Comparison of ENCODE assay signal across 11 mouse cellular contexts in genomic region chr14:5501374-5501773, GRCm38 (mm10). TPM values are rescaled to one million over a fixed set of nuclear protein-coding genes. Genes with fewer than 3 reads are reported as not detected.
DNase-seq lines count a peak whose midpoint lies in the region; ATAC-seq lines count a peak whose summit lies in the region.
"Not testable (repeated sequence)": the region's sequence is repeated elsewhere in the genome, so short reads cannot be mapped to it uniquely, and the experiment has no call there.
"Had no signal": no experiment of that assay in that cellular context is flagged by ENCODE, and none has a peak within 500 bp of the region (broad histone marks: within the 10 kb centered on the region; RNA-seq: fewer than 3 reads in every experiment).

TSS of gene Gm3488 (plus strand) at chr14:5501674.

- not testable (repeated sequence) for H3K4me2 ChIP-seq in forebrain, embryonic 14.5 days (ENCODE audit: low read length); forebrain, embryonic 16.5 days (ENCODE audit: low read length); hindbrain, embryonic 13.5 days; hindbrain, embryonic 15.5 days; midbrain, embryonic 15.5 days; neural tube, embryonic 13.5 days; neural tube, embryonic 15.5 days

- H3K4me1 ChIP-seq in forebrain, embryonic 14.5 days (ENCODE audit: control insufficient read depth, insufficient read depth, low read length); forebrain, embryonic 16.5 days (replicated peaks; ENCODE audit: control insufficient read depth, insufficient read depth, low read length); hindbrain, embryonic 13.5 days (replicated peaks); hindbrain, embryonic 15.5 days (replicated peaks); midbrain, embryonic 15.5 days; neural tube, embryonic 13.5 days (replicated peaks); neural tube, embryonic 15.5 days: not testable (repeated sequence)

- not testable (repeated sequence) for H3K9ac ChIP-seq in forebrain, embryonic 14.5 days (ENCODE audit: low read length); forebrain, embryonic 16.5 days (replicated peaks; ENCODE audit: low read depth, low read length); hindbrain, embryonic 13.5 days; hindbrain, embryonic 15.5 days; midbrain, embryonic 15.5 days; neural tube, embryonic 13.5 days; neural tube, embryonic 15.5 days (replicated peaks)

- not testable (repeated sequence) for H3K27me3 ChIP-seq in forebrain, embryonic 14.5 days (replicated peaks; ENCODE audit: control insufficient read depth, insufficient read depth, low read length); forebrain, embryonic 16.5 days (replicated peaks; ENCODE audit: control insufficient read depth, insufficient read depth, low read length); hindbrain, embryonic 13.5 days; hindbrain, embryonic 15.5 days; midbrain, embryonic 15.5 days (replicated peaks); neural tube, embryonic 13.5 days; neural tube, embryonic 15.5 days (replicated peaks)

- H3K36me3 ChIP-seq in forebrain, embryonic 14.5 days (ENCODE audit: control insufficient read depth, insufficient read depth, low read length); forebrain, embryonic 16.5 days (ENCODE audit: control insufficient read depth, insufficient read depth); hindbrain, embryonic 13.5 days; hindbrain, embryonic 15.5 days; midbrain, embryonic 15.5 days (replicated peaks); neural tube, embryonic 13.5 days; neural tube, embryonic 15.5 days: not testable (repeated sequence)

- not testable (repeated sequence) for H3K27ac ChIP-seq in forebrain, embryonic 14.5 days (ENCODE audit: low read depth, low read length); forebrain, embryonic 16.5 days (ENCODE audit: low read length); hindbrain, embryonic 13.5 days; hindbrain, embryonic 15.5 days (replicated peaks); midbrain, embryonic 15.5 days; neural tube, embryonic 13.5 days (replicated peaks); neural tube, embryonic 15.5 days (replicated peaks)

- WGBS in forebrain, embryonic 14.5 days = no CpG with 5 or more reads among the region's 35 CpGs
- WGBS in forebrain, embryonic 16.5 days = no CpG with 5 or more reads among the region's 35 CpGs
- no CpG with 5 or more reads among the region's 35 CpGs for WGBS in hindbrain, embryonic 13.5 days
- no CpG with 5 or more reads among the region's 35 CpGs for WGBS in hindbrain, embryonic 15.5 days
- WGBS in midbrain, embryonic 15.5 days = no CpG with 5 or more reads among the region's 35 CpGs
- WGBS in neural tube, embryonic 13.5 days = no CpG with 5 or more reads among the region's 35 CpGs
- WGBS in neural tube, embryonic 15.5 days = no CpG with 5 or more reads among the region's 35 CpGs

- intact Hi-C loops in left cerebral cortex, postnatal 4 days (cut with DNase I) = not testable (repeated sequence)

- H3K9me3 ChIP-seq in forebrain, embryonic 14.5 days (replicated peaks; ENCODE audit: control insufficient read depth, low read length); forebrain, embryonic 16.5 days (ENCODE audit: control insufficient read depth, low read length); hindbrain, embryonic 13.5 days; hindbrain, embryonic 15.5 days; midbrain, embryonic 15.5 days; neural tube, embryonic 13.5 days; neural tube, embryonic 15.5 days (replicated peaks): not testable (repeated sequence)

- ATAC-seq in forebrain, embryonic 14.5 days; forebrain, embryonic 16.5 days; hindbrain, embryonic 13.5 days (ENCODE audit: low FRiP score); hindbrain, embryonic 15.5 days (ENCODE audit: low FRiP score, low read depth); midbrain, embryonic 15.5 days (replicated peaks); neural tube, embryonic 13.5 days (ENCODE audit: low read depth); neural tube, embryonic 15.5 days (ENCODE audit: low FRiP score): not testable (repeated sequence)

- DNase-seq in forebrain, embryonic 14.5 days (ENCODE audit: low spot score); left cerebral cortex, postnatal 4 days: not testable (repeated sequence)

- not testable (repeated sequence) for H3K4me3 ChIP-seq in forebrain, embryonic 14.5 days (ENCODE audit: low read depth, low read length); forebrain, embryonic 16.5 days (replicated peaks; ENCODE audit: low read length); hindbrain, embryonic 13.5 days; hindbrain, embryonic 15.5 days; midbrain, embryonic 15.5 days; neural tube, embryonic 13.5 days; neural tube, embryonic 15.5 days (replicated peaks)

RNA-seq across cellular contexts. Expression of gene Gm3488, which starts in this region (rescaled TPM):
- polyA plus RNA-seq in forebrain, embryonic 14.5 days (2014; fragmentation: Nextera tagmentation; extraction: Ambion mirVana) = 11.8 and 12.3 TPM in 2 replicates
- 12.3 and 14.2 TPM in 2 replicates for polyA plus RNA-seq in forebrain, embryonic 16.5 days (2015; fragmentation: Nextera tagmentation; extraction: Ambion mirVana)
- polyA plus RNA-seq in hindbrain, embryonic 13.5 days (2015; fragmentation: Nextera tagmentation; extraction: Ambion mirVana) = 11.8 and 12.0 TPM in 2 replicates
- polyA plus RNA-seq in hindbrain, embryonic 15.5 days (2015; fragmentation: Nextera tagmentation; extraction: Ambion mirVana) = 14.6 and 15.9 TPM in 2 replicates
- 10 to 100 TPM; 12.9 to 13.2 TPM for total RNA-seq in left cerebral cortex, postnatal 4 days (2021)
- polyA plus RNA-seq in midbrain, embryonic 15.5 days (2015; fragmentation: Nextera tagmentation; extraction: Ambion mirVana) = 14.8 and 15.0 TPM in 2 replicates
- polyA plus RNA-seq in neural tube, embryonic 13.5 days (2015; fragmentation: Nextera tagmentation; extraction: Ambion mirVana) = 11.2 and 11.7 TPM in 2 replicates
- 12.8 and 16.2 TPM in 2 replicates for polyA plus RNA-seq in neural tube, embryonic 15.5 days (2015; fragmentation: Nextera tagmentation; extraction: Ambion mirVana)
- total RNA-seq: adrenal gland, adult 2 months; MEL had no signal
- polyA plus RNA-seq: C2C12 had no signal
